Mouse (Mus musculus) embryonic facial prominence, embryonic 12.5 days (tissue): Measurements from ENCODE around the gene Crybb3. TPM values are rescaled to one million over a fixed set of nuclear protein-coding genes. Genes with fewer than 3 reads are reported as not detected.

ENCODE experiments used
- ATAC-seq: fragments of 200-750 bp; cut with Nextera tagmentation; 2 replicates; pipeline ENCODE4 v1.8.0; 2017; ENCODE audit not compliant: insufficient number of reproducible peaks, insufficient read depth, low FRiP score, low TSS enrichment
- H3K27ac ChIP-seq: fragments of 300-500 bp; sonication (generic); 2 replicates; pipeline ENCODE4 v1.5.1; 2016; ENCODE audit warnings: mild to moderate bottlenecking
- H3K27me3 ChIP-seq: fragments of 300-500 bp; sonication (generic); 2 replicates; pipeline ENCODE4 v1.6.1; 2016; ENCODE audit warnings: mild to moderate bottlenecking, moderate library complexity
- H3K36me3 ChIP-seq: fragments of 300-500 bp; sonication (generic); 2 replicates; pipeline ENCODE4 v1.6.1; 2016; ENCODE audit warnings: mild to moderate bottlenecking
- H3K4me1 ChIP-seq: fragments of 300-500 bp; sonication (generic); 2 replicates; pipeline ENCODE4 v1.6.1; 2016
- H3K4me2 ChIP-seq: fragments of 300-500 bp; sonication (generic); replicated peaks from 2 replicates; pipeline ENCODE4 v1.6.1; 2016; ENCODE audit warnings: mild to moderate bottlenecking, moderate library complexity
- H3K4me3 ChIP-seq: fragments of 300-500 bp; sonication (generic); 2 replicates; pipeline ENCODE4 v1.5.1; 2016; ENCODE audit warnings: mild to moderate bottlenecking
- H3K9ac ChIP-seq: fragments of 300-500 bp; sonication (generic); 2 replicates; pipeline ENCODE4 v1.6.1; 2016; ENCODE audit warnings: mild to moderate bottlenecking, moderate library complexity
- H3K9me3 ChIP-seq: fragments of 300-500 bp; sonication (generic); 2 replicates; pipeline ENCODE4 v1.6.1; 2016; ENCODE audit warnings: mild to moderate bottlenecking, moderate library complexity
- WGBS: fragments of 180-500 bp; shearing (Covaris S2); methylation state at CpG from one replicate; pipeline ENCODE4 v1.1.7; 2016; 5-methylcytosine and 5-hydroxymethylcytosine counted together
- polyA plus RNA-seq: library from polyadenylated mRNA; unstranded; fragments of >200 nt; fragmentation: Nextera tagmentation; extraction: Ambion mirVana; gene quantifications from 2 replicates; pipeline ENCODE4 v1.2.1, GENCODE M21; 2016

The Crybb3 gene
- polyA plus RNA-seq, 1 experiment from 2014 or later, result 84.1 TPM

DNA sequence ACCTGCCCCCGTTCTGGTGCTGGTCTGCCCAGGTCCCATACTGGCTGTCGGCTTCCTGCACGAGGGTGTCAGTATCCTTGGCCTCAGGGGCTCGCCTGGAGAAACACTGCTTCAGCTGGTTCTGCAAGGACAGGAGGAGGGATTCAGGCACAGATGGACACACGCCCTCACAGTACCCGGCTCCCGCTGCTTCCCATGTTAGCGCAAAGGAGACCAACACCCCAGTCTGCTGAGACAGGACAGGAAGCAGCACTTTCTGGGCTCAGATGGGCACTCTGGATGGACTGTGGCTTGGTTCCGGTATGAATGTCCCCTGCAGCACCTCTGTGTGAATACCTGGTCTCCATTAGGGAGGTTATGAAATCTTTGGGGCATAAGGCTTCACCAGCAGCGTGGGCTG is 20.1 kb upstream of the Crybb3 start:
- no peak for ATAC-seq
- H3K4me2 ChIP-seq, result no peak overlapping the region
- no peak overlapping the region for H3K4me3 ChIP-seq
- H3K9ac ChIP-seq, result no peak overlapping the region
- no peaks in the 10 kb centered on the region for H3K36me3 ChIP-seq
- H3K4me1 ChIP-seq, result no peaks in the 10 kb centered on the region
- 75% methylated on average over 10 of the region's 10 CpGs for WGBS
- H3K27me3 ChIP-seq, result no peaks in the 10 kb centered on the region
- no peak overlapping the region for H3K27ac ChIP-seq
- H3K9me3 ChIP-seq, result no peaks in the 10 kb centered on the region

DNA sequence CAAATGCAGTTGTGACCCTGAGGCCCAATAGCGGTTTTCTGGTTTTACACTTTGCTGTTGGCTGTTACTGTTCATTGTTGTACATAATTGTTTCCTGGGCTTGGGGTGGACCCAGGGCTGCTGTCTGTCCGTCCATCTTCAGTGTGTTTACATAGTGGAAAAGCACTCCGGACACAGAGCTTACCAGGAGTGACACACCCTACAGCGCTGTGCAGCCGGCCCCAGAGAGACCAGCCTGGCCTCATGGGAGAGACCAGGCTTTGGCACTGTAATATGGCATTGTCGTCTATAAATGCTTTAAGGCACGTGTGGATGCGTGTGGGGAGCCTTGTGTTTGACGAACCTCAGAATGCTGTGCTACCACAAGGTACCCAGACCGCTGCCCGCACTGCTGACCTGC is 19.0 kb upstream of the Crybb3 start:
- Histone ChIP-seq H3K4me1 (no peaks in the 10 kb centered on the region), H3K4me2 (no peak overlapping the region), H3K36me3 (no peaks in the 10 kb centered on the region), H3K9ac (no peak overlapping the region), H3K4me3 (no peak overlapping the region), H3K27me3 (no peaks in the 10 kb centered on the region), H3K27ac (no peak overlapping the region), H3K9me3 (no peaks in the 10 kb centered on the region)
- ATAC-seq, result no peak
- 83% methylated on average over 11 of the region's 11 CpGs for WGBS

DNA sequence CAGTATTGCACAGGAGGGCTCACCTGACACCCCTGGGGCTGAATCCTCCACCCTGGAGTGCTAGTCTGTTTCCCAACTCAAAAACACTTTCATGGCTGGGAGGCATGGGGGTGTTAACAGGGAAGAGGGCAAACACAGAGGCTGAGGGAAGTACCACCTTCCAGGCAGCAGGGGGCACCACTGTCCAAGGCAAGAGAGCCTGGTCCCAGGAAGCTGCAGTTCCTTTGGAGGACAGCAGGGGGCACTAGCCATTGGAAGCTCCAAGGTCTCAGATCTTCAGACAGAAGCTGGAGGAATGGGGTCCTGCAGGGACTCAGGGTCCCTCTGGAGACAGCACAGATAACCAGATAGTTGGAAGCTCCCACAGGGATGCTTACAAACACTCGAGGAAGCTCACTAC is 18.2 kb upstream of the Crybb3 start:
- Histone ChIP-seq H3K27ac (no peak overlapping the region), H3K36me3 (no peaks in the 10 kb centered on the region), H3K27me3 (no peaks in the 10 kb centered on the region), H3K9me3 (no peaks in the 10 kb centered on the region), H3K4me2 (no peak overlapping the region), H3K4me3 (no peak overlapping the region), H3K4me1 (no peaks in the 10 kb centered on the region), H3K9ac (no peak overlapping the region)
- ATAC-seq, result no peak
- 26% methylated on average over 1 of the region's 1 CpGs for WGBS

DNA sequence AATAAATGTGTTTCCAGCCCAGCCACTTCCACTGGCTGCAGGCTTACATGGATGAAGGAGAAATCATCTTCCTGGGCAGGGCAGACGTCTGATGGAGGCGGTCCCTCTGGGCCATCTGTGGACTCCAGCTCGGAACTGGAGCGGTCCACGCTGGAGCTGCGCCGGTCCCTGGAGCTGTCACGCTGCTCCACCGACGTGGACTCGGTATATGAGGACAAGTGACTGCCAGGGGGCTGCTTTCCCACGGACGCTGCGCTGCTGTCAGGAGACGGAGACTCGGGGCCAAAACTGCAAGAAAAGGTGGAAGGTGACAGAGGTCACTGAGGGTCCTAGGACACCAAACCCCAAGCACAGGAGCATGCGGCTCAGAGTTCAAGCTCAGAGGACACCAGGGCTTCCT is 16.2 kb upstream of the Crybb3 start:
- no peaks in the 10 kb centered on the region for H3K36me3 ChIP-seq
- H3K9ac ChIP-seq, result no peak overlapping the region
- no peak overlapping the region for H3K27ac ChIP-seq
- H3K4me3 ChIP-seq, result no peak overlapping the region
- no peaks in the 10 kb centered on the region for H3K9me3 ChIP-seq
- ATAC-seq, result no peak
- no peaks in the 10 kb centered on the region for H3K27me3 ChIP-seq
- whole genome bisulfite sequencing, result 83% methylated on average over 17 of the region's 17 CpGs
- no peak overlapping the region for H3K4me2 ChIP-seq
- H3K4me1 ChIP-seq, result no peaks in the 10 kb centered on the region

DNA sequence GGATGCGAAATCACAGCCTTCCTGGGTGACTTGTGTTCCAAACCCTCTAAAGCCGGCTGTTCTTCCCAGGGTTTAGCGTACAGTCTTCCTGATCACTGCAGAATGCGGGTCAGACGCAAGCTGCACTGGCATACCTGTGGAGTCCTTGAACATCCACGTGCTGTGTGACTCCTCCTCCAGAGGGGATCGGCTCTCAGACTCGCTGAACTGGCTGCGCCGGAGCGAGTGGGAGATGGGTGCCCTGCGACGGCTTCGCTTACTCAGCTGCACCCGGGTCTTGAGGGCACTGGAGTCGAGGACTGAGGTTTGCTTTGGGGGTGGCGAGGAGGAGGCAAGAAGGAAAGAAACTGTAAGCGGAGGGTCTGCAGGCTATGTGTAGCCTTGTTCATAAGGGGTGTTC is 14.1 kb upstream of the Crybb3 start:
- Histone ChIP-seq H3K36me3 (no peaks in the 10 kb centered on the region), H3K27me3 (no peaks in the 10 kb centered on the region), H3K9me3 (no peaks in the 10 kb centered on the region), H3K9ac (no peak overlapping the region), H3K27ac (no peak overlapping the region), H3K4me2 (no peak overlapping the region), H3K4me3 (no peak overlapping the region), H3K4me1 (no peaks in the 10 kb centered on the region)
- WGBS, result 89% methylated on average over 18 of the region's 18 CpGs
- ATAC-seq, result no peak

DNA sequence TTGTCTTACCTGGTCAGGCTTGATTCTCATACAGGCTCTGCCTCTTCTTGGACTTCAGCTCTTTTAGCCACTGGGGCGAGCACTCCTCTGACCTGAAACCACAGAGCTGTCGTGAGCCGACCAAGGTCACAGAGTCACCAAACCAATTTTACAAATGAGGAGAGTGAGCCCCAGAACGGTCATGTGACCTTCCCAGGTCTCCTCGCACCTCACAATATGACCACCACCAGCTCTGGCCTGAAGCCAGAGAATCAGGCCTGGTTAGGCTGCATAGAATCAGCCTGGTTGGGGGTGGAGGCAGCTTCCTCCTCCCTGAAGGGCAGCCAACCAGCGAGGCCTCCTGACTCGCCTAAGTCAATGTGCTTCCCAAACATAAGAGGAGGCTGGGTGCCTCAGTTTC is 11.0 kb upstream of the Crybb3 start:
- Histone ChIP-seq H3K9me3 (no peaks in the 10 kb centered on the region), H3K4me1 (no peaks in the 10 kb centered on the region), H3K4me2 (no peak overlapping the region), H3K9ac (no peak overlapping the region), H3K27me3 (no peaks in the 10 kb centered on the region), H3K4me3 (no peak overlapping the region), H3K27ac (no peak overlapping the region), H3K36me3 (no peaks in the 10 kb centered on the region)
- no peak for ATAC-seq
- WGBS, result 71% methylated on average over 7 of the region's 7 CpGs

DNA sequence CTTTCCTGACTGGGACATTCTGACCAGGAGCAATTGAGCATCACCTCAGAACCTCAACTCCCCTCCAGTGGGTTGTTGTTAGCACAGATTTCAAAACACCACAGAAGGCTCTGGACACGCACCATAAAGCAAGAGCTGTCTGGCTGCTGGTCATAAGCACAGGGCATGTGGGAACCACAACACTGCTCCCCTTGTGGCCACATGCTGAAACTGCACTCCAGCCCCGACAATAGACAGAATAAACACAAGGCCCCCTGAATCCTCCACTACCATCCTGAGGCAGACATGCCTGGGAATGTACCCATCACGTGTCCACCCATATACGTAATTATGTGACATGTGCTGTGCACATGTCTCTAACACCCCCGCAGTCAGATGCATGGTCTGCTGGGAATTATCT is 9.8 kb upstream of the Crybb3 start:
- Histone ChIP-seq H3K27ac (no peak overlapping the region), H3K4me3 (no peak overlapping the region), H3K36me3 (no peaks in the 10 kb centered on the region), H3K4me1 (no peaks in the 10 kb centered on the region), H3K4me2 (no peak overlapping the region), H3K27me3 (no peaks in the 10 kb centered on the region), H3K9me3 (no peaks in the 10 kb centered on the region), H3K9ac (no peak overlapping the region)
- no peak for ATAC-seq
- WGBS, result 50% methylated on average over 5 of the region's 5 CpGs

DNA sequence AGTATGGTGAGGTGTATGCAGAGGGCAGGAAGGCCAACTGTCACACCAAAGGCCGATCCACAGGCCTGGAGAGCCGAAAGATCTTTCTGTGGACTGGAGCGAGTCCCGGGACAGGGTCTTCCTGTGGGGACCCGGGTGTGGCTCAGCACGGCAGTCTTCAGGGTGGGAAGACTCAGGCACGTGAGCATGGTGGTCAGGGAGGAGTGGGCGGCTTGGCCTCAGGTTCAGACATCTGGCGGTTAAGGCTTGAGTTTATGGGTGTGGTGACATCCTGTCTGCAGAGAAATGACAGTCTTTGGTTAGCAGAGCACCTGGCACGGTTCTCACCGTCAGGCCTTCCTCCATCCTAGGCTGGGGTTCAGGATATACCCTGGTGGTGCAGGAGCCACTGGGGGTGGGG is 9.4 kb upstream of the Crybb3 start:
- 89% methylated on average over 11 of the region's 11 CpGs for WGBS
- Histone ChIP-seq H3K36me3 (no peaks in the 10 kb centered on the region), H3K27me3 (no peaks in the 10 kb centered on the region), H3K9ac (no peak overlapping the region), H3K4me2 (no peak overlapping the region), H3K4me3 (no peak overlapping the region), H3K9me3 (no peaks in the 10 kb centered on the region), H3K4me1 (no peaks in the 10 kb centered on the region), H3K27ac (no peak overlapping the region)
- no peak for ATAC-seq

DNA sequence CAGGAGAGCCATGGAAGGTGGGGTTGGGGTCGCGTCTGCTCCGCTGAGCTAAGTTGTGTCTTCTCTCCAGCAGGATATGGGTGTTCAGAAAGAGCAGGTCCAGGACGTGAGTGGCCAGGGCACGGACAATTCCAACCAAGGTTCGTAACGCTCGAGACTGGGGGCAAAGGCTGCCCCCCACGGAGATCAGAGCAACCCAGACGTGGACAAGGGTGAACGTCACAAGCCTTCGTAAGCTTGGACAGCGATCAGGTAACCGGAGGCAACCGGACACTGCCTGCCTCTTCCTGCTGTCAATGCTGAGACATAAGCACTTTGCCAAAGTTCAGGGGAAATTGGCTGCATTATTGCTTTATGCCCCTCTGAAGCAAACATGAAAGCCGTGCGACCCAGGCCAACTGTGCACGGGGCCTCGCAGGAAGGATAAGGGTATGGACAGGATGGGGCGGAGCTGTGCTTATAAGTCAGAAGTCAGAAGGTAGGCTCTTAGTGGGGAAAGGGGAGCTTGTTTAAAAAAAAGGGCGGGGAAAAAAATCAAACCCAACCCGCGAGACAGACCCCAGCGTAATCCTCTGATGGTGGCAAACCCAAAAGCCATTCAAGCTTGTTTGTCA is 8.8 kb upstream of the Crybb3 start:
- no peak overlapping the region for H3K4me3 ChIP-seq
- no peak overlapping the region for H3K4me2 ChIP-seq
- no peaks in the 10 kb centered on the region for H3K27me3 ChIP-seq
- ATAC-seq, result no peak
- H3K9me3 ChIP-seq, result no peaks in the 10 kb centered on the region
- H3K27ac ChIP-seq, result no peak overlapping the region
- H3K4me1 ChIP-seq, result no peaks in the 10 kb centered on the region
- no peak overlapping the region for H3K9ac ChIP-seq
- WGBS, result 88% methylated on average over 24 of the region's 24 CpGs
- H3K36me3 ChIP-seq, result no peaks in the 10 kb centered on the region

DNA sequence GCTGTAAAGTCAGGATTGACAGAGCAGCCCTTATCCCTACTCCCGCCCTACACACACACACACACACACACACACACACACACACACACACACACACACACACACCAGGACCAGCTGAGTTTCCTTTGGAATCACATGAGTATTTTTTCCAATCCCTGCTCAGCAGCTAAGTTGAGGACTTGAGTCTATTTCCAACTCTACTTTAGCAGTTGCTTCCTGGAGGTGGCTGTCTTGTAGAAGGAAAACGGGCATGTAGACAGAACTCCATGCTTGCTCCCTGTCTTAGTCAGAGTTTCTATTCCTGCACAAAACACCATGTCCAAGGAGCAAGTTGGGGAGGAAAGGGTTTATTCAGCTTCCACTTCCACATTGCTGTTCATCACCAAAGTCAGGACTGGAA is 6.1 kb upstream of the Crybb3 start:
- Histone ChIP-seq H3K9ac (no peak overlapping the region), H3K36me3 (no peaks in the 10 kb centered on the region), H3K27me3 (no peaks in the 10 kb centered on the region), H3K4me1 (no peaks in the 10 kb centered on the region), H3K4me3 (no peak overlapping the region), H3K27ac (no peak overlapping the region), H3K9me3 (no peaks in the 10 kb centered on the region), H3K4me2 (no peak overlapping the region)
- ATAC-seq, result no peak
- WGBS, result 71% methylated on average over 2 of the region's 2 CpGs

DNA sequence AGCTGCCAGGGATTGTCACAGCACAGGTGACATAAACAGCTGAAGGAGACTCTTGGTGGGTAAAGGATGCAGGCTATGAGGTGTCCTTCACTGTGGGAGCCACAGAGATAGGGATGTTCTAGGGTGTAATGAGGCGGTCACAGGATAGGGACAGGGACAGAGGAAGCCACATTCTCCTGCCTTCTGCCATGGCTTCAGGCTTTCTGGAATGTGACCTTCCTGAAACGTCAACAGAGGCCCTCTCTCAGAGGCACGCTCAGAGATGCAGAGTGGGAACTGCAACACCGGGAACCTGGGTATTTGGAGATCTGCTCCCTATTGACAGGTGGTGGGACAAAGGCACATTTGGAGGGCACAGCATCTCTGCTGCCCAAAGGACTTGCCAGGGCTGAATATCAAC is 5.6 kb upstream of the Crybb3 start:
- H3K4me1 ChIP-seq, result no peaks in the 10 kb centered on the region
- H3K27me3 ChIP-seq, result no peaks in the 10 kb centered on the region
- no peak overlapping the region for H3K4me2 ChIP-seq
- WGBS, result 55% methylated on average over 4 of the region's 4 CpGs
- H3K4me3 ChIP-seq, result no peak overlapping the region
- H3K36me3 ChIP-seq, result no peaks in the 10 kb centered on the region
- H3K9me3 ChIP-seq, result no peaks in the 10 kb centered on the region
- no peak overlapping the region for H3K27ac ChIP-seq
- ATAC-seq, result no peak
- no peak overlapping the region for H3K9ac ChIP-seq

DNA sequence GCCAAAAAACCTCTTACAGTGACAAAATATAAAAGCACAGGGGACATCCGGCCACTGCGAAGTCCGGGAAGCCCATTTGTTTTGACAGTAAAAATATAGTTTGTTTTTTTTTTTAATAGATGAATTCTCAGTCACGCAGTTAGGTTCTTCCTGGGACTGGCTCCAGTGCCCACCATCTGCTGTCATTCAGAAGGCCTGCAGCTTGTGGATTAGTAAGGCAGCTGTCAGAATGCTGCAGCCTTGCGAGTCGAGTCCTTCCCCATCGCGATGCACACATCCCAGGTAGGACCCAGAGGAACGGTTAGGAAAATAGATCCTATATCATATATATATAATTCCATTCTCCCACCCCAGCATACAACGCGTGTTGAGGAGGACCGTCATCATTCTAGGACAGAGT is 5.1 kb upstream of the Crybb3 start:
- no peak for ATAC-seq
- H3K4me3 ChIP-seq, result no peak overlapping the region
- no peak overlapping the region for H3K9ac ChIP-seq
- no peak overlapping the region for H3K4me2 ChIP-seq
- no peaks in the 10 kb centered on the region for H3K4me1 ChIP-seq
- no peaks in the 10 kb centered on the region for H3K9me3 ChIP-seq
- WGBS, result 80% methylated on average over 12 of the region's 12 CpGs
- H3K27ac ChIP-seq, result no peak overlapping the region
- H3K27me3 ChIP-seq, result no peaks in the 10 kb centered on the region
- H3K36me3 ChIP-seq, result no peaks in the 10 kb centered on the region

DNA sequence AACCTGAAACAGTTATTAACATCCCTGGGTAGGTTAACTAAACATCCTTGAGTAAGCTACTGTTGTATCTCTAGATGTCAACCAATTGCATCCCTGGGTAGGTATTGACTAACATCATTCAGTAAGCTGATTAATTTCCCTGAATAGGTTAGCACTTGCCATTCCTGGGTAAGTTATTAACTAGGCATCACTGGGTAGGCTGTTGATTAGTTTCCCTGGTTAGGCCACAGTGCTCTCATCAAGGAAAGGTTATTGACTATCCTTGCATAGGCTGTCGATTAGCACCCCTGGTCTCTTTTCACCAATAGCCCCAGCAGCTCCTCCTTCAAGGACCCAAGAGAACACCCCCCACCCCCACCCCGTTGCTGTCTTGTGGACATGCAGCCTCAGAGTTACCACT is 4.5 kb upstream of the Crybb3 start:
- Histone ChIP-seq H3K9ac (no peak overlapping the region), H3K27ac (no peak overlapping the region), H3K4me2 (no peak overlapping the region), H3K9me3 (no peaks in the 10 kb centered on the region), H3K4me3 (no peak overlapping the region), H3K36me3 (no peaks in the 10 kb centered on the region), H3K4me1 (no peaks in the 10 kb centered on the region), H3K27me3 (no peaks in the 10 kb centered on the region)
- ATAC-seq, result no peak
- WGBS, result 64% methylated on average over 2 of the region's 2 CpGs
